Mouse (Mus musculus) megakaryocyte, adult 5-6 weeks (primary cell): ENCODE data around the gene Cilp2. TPM values are rescaled to one million over a fixed set of nuclear protein-coding genes. Genes with fewer than 3 reads are reported as not detected.

ENCODE experiments used
- ATAC-seq: 2 replicates; pipeline ENCODE4 v1.8.0; 2016; ENCODE audit warnings: mild to moderate bottlenecking, inconsistent platforms; ENCODE audit not compliant: poor library complexity, severe bottlenecking
- total RNA-seq, 2 experiments: library from RNA; stranded (forward) in 1 of 2; stranded (reverse) in 1 of 2; fragments of 153-499, 151-499 nt in 1 of 2; fragments of 221-1000, 200-1000 nt in 1 of 2; gene quantifications; 2 replicates each; pipeline versions ENCODE4 v1.2.3 to v1.2.4; 2015 to 2017

Gene Cilp2
- total RNA-seq, 2 experiments from 2014 or later = not detected

DNA sequence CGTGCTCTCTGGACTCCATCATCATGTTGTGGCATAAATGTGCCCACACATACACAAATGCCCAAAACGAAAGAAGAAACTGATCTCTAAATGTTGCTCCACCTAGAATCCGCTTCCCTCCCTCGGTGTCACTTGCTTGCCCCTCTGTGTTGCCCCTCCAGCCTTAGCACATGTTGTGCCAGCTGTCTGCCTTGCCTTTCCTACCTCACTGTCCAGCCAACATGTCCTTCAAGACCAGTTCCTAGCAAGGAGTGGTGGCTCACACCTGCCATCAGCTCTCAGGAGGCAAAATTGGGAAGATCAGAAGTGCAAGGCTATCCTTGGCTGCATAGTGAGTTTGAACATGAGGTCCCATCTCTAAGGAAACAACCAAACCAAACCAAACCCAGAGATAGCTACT is 10.1 kb downstream of the Cilp2 start:
- no peak for ATAC-seq

DNA sequence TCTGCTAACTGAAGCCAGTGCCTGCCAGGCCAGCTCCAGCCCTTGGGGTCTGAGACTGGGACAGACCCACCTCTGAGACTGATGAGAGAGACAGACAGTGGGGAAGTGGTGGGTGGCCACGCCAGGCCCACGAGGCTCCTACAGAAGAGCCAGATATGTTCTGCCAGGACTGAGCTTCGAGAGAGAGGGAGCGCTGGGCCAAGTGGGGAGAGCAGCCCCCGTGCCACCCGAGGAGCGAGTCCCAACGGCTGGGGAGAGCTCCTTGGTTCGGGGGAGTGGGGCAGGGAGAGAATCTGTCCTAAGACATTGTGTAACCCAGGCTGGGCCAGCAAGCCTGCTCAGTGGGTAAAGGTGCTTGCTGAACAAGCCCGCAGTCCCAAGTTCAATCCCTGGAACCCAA is 10.5 kb downstream of the Cilp2 start:
- no peak for ATAC-seq

- ATAC-seq = no peak
These were observed 11.4 kb downstream of the Cilp2 start for GRCm38 (mm10) chr8:69876097-69876496.

GRCm38 (mm10) chr8:69874654-69875053 is 12.8 kb downstream of the Cilp2 start:
- no peak for ATAC-seq

- ATAC-seq = peak; percentile 60
These were observed 13.3 kb downstream of the Cilp2 start for GRCm38 (mm10) chr8:69874155-69874554.

- no peak for ATAC-seq
These were observed 16.6 kb downstream of the Cilp2 start for GRCm38 (mm10) chr8:69870907-69871306.

GRCm38 (mm10) chr8:69870003-69870765 is 17.3 kb downstream of the Cilp2 start:
- no peak for ATAC-seq

DNA sequence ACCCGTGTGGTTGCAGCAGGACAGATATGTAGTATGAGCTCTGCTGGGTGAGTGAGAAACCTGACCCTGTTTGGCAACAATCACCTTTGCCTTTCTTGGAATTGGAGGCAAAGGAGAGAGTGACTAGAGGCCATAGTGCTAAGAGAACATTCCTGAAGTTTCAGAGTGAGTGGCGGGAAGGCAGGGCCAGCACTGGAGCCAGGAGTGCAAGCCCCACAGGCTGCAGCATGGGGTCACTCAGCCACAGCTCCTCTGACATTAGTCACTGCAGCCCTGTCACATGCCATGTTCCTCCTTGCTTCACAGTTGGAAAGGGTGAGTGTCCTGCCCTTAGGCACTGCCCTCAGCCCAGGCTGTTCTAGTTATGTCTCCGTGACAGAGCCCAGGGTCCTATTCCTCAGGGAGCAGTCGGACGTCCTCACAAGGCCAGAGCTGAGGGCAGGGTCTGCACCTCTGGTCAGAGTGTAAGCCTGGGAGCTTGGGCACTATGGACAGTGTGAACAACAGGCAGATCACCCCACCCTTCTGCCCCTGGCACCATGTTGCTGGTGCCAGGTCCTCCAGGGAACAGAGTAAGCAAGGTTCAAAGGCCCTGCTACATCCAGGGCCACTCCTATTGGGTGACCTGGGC is 19.7 kb downstream of the Cilp2 start:
- no peak for ATAC-seq

- no peak for ATAC-seq
These were observed 23.3 kb downstream of the Cilp2 start for GRCm38 (mm10) chr8:69864180-69864579.

DNA sequence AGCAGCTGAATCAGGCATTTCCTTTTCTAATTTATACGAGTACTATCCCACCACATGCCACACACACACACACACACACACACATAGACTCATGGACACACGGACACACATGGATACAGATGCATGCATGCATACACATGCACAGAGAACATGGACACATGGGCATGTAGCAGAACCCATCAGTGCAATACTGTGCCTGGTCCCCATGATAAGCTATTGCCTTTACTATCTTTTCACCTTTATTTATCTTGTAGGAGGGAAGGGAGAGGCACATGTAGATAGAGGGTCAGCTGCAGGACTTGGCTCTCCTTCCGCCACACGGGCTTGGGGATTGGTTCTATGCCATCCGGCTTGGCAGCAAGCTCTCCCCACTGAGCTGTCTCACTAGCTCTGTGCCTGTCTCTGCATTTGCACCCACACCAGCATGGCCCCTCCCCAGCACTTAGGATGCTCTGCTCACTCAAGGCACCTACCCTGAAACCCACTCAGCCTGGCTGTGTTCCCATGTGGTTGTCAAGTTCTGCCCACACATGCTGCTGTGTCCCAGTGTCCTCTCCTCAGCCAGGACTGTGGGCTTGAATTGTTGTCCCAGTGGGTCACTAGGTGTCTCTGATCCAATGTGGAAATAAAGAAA is 24.0 kb downstream of the Cilp2 start:
- ATAC-seq = no peak

GRCm38 (mm10) chr8:69861251-69861650 is 26.2 kb downstream of the Cilp2 start:
- peak; percentile 71 for ATAC-seq

DNA sequence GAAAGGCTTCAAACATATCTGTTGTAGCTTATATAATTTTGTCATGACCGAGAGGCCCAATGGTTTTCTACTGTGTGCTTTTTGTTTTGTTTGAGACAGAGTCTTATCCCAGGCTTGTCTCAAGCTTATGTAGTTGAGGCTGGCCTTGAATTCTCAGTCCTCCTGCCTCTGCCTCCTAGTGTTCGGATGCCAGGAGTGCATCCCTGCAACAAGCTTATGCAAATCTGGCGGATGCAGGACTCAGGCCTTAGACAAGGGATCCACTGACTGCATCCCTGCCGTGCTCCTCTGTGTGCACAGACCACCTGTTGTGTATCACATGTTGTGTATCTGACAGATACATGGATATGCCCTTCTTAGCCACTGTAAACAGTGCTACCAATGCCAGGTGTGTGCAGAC is 26.7 kb downstream of the Cilp2 start:
- ATAC-seq = no peak

DNA sequence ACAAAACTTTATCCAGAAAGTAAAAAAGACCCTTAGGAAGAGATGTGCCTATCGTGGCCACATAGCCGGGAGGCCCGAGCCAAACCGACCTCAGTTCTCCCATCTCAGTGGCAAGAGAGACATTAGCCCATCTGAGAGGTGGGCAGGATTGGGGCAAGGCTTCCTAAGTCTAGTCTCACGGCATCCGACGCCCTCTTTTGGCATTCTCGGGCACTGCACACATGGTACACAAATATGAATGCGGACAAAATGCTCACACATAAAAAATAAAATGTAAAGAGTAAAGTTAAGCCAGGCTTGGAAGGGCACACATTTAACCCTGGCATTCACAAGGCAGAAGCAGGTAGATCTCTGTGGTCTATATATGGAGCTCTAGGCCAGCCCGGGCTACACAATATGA is 33.6 kb downstream of the Cilp2 start:
- ATAC-seq = no peak

GRCm38 (mm10) chr8:69850926-69851506 is 36.5 kb downstream of the Cilp2 start:
- ATAC-seq = no peak

- ATAC-seq = peak; percentile 71
These were observed 37.6 kb downstream of the Cilp2 start for GRCm38 (mm10) chr8:69849899-69850298.

DNA sequence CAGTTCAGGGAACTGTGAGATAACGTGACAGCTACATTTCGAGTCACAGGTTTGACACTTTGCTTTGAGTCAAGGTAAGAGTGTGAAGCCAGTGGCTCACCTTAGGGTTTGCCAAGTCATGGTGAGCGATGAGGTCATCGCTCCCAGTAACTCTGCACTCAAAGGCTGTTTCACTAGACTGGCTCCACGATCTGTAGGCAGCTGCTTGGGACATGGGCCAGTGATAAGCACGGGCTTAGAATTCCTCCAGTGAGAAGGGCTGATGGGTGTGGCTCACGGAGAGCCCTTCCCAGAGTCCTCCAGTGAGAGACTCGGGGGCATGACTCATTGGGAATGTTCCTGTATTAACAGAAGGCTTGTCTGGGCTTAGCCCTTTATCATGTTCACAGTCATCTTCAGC is 38.5 kb downstream of the Cilp2 start:
- no peak for ATAC-seq

DNA sequence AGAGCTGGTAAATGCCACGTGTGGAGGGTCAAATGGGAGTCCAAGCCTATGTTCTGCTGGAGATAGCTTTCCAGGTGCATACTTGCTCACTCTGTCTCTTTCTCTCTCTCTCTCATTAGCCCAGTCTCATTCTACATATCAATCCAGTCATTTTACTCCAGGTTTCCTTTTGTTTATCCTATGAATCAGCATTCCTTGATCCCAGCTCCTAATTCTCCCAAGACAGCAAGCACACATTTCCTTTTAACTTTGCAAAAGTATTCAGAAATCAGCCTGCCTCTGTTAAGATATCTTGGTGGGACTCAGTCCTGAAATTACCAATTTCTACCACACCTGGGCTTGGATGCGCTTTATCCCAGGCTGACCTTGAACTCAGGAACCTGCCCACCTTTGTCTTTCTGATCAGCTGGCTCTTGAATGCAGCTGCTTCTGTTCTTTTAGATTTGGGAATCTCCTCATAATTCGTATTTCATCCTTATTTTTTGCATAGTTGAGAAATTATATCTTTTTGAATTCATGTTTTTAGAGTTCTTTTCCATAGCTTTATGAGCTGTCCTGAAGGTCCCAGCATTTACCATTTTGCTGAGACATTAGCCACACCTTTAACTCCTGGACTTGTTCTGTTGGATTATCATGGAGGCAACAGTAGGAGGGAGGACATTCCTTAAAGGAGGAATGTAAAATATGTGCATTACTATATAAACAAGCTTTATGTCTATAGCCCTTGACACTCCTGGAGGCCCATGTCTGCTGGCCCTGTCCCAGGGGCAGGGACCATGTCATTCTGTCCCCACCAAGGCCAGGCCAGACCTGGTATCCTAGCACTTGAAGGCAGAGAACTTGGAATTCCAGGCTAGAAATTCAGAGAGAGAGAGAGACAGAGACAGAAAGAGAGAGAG is 40.1 kb downstream of the Cilp2 start:
- ATAC-seq = no peak

DNA sequence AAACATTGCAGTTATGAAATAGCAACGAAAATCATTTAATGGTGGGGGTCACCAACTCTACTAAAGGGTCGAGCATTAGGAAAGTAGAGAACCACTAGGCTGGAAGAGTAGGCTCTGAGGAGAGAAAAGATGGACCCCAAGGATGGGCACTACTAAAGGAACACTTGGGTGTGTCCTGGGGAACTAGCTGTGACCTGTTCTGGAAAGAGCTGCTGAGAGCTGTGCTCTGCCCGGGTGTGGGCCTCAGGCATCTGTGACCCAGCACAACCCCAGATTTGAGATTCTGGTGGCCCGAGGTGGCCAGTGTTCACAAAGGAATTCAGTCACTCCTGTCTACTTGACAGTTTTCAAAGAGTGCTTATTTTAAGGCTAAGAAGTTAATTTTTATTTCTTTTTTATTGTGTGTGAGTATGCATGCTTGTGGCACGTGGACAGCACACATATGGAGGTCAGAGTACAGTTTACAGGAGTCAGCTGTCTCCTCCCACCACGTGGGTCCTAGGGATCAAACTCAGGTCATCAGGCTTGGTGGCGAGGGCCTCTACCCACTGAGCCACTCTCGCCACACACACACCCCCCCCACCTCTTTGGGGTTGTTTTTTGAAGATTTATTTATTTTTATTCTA is 50.3 kb downstream of the Cilp2 start:
- ATAC-seq = no peak

DNA sequence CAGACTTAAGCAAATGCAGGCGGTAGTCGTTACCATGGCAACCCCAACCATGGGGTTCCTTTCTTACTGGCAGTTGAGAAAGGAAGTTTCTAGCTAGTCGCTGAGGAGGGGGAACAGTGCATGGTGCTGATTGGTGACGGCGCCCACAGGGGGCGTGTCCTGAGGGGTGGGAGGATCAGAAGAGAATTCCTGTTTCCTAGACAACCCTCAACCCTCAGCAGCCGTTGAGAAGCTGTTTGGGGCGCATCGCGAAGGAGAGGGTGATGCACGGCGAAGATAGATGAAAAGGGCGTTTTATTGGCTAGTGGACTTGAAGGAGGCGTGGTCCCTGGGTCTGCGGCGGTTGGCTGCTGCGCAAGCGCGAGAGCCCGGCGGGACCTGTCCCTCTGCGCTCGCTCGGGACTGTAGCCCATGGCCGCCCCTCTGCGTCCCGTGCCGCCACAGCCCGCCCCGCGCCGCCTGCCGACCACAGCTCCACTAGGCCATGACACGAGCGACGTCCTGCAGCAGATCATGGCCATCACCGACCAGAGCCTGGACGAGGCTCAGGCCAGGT is 55.1 kb downstream of the Cilp2 start, which contains the start of gene Pbx4:
Gene Pbx4, plus strand, starts transcription at position 194 of the 556 bp plus-strand sequence.
- ATAC-seq = peak; percentile 93
